Mouse (Mus musculus) kidney, postnatal 0 days (tissue): ENCODE results near the gene Gins1. TPM values are rescaled to one million over a fixed set of nuclear protein-coding genes. Genes with fewer than 3 reads are reported as not detected.

Source experiments
- ATAC-seq: fragments of 200-750 bp; cut with Nextera tagmentation; replicated peaks from 2 replicates; pipeline ENCODE4 v1.8.0; 2017; ENCODE audit warnings: low read depth, moderate number of reproducible peaks, moderate TSS enrichment, moderate library complexity; ENCODE audit not compliant: low FRiP score
- DNase-seq: peaks from one replicate; pipeline ENCODE4 v3.0.0-alpha.2; 2016; ENCODE audit warnings: low spot score
- H3K27ac ChIP-seq: fragments of 300-500 bp; sonication (generic); 2 replicates; pipeline ENCODE4 v1.5.1; 2014; ENCODE audit warnings: mild to moderate bottlenecking
- H3K27me3 ChIP-seq: fragments of 300-500 bp; sonication (generic); 2 replicates; pipeline ENCODE4 v1.6.1; 2014; ENCODE audit warnings: low read length, mixed read lengths; ENCODE audit not compliant: insufficient read depth
- H3K36me3 ChIP-seq: fragments of 300-500 bp; sonication (generic); 2 replicates; pipeline ENCODE4 v1.6.1; 2014; ENCODE audit warnings: low read length, mixed read lengths; ENCODE audit not compliant: insufficient read depth
- H3K4me1 ChIP-seq: fragments of 300-500 bp; sonication (generic); replicated peaks from 2 replicates; pipeline ENCODE4 v1.6.1; 2014; ENCODE audit warnings: antibody characterized with exemption, low read length, mixed read lengths; ENCODE audit not compliant: insufficient read depth
- H3K4me2 ChIP-seq: fragments of 300-500 bp; sonication (generic); 2 replicates; pipeline ENCODE4 v1.6.1; 2014; ENCODE audit warnings: mild to moderate bottlenecking, low read length, moderate library complexity, mixed read lengths
- H3K4me3 ChIP-seq: fragments of 300-500 bp; sonication (generic); replicated peaks from 2 replicates; pipeline ENCODE4 v1.5.1; 2014; ENCODE audit warnings: low read depth, low read length
- H3K9ac ChIP-seq: fragments of 300-500 bp; sonication (generic); 2 replicates; pipeline ENCODE4 v1.6.1; 2014; ENCODE audit warnings: low read depth, low read length
- H3K9me3 ChIP-seq: fragments of 300-500 bp; sonication (generic); replicated peaks from 2 replicates; pipeline ENCODE4 v1.6.1; 2016; ENCODE audit warnings: low read length, inconsistent platforms, mixed read lengths
- CTCF ChIP-seq: IDR thresholded peaks from 2 replicates; pipeline ENCODE4 v1.5.1; 2016; ENCODE audit warnings: antibody characterized with exemption, low read depth, mild to moderate bottlenecking, moderate library complexity
- WGBS: fragments of 180-500 bp; shearing (Covaris S2); extraction: QIAGEN DNeasy Blood & Tissue Kit; methylation state at CpG from one replicate; pipeline ENCODE4 v1.1.7; 2014; 5-methylcytosine and 5-hydroxymethylcytosine counted together
- polyA plus RNA-seq: library from polyadenylated mRNA; unstranded; fragments of >200 nt; fragmentation: Nextera tagmentation; extraction: Ambion mirVana; gene quantifications from 2 replicates; pipeline ENCODE4 v1.2.1, GENCODE M21; 2015

Gins1 gene
- polyA plus RNA-seq, 1 experiment from 2014 or later = 26.4 TPM

GRCm38 (mm10) chr2:150909429-150910039, 4.3 kb downstream of the Gins1 start:
- no peaks in the 10 kb centered on the region for H3K9me3 ChIP-seq
- ATAC-seq (peak; percentile 95), DNase-seq (peak; percentile 97)
- no peaks in the 10 kb centered on the region for H3K27me3 ChIP-seq
- under 1% methylated on average over 35 of the region's 35 CpGs for WGBS
- no peaks in the 10 kb centered on the region for H3K4me1 ChIP-seq
- peak overlapping the region; percentile 56 for H3K9ac ChIP-seq
- H3K4me2 ChIP-seq = peak overlapping the region; percentile 60
- no peak for TF ChIP-seq CTCF
- peak overlapping the region; percentile 78 for H3K27ac ChIP-seq
- peak overlapping the region; percentile 64 for H3K4me3 ChIP-seq
- no peaks in the 10 kb centered on the region for H3K36me3 ChIP-seq

- no peak overlapping the region for H3K27ac ChIP-seq
- WGBS = 38% methylated on average over 7 of the region's 10 CpGs
- no peaks in the 10 kb centered on the region for H3K9me3 ChIP-seq
- H3K4me3 ChIP-seq = peak overlapping the region; percentile 64
- H3K36me3 ChIP-seq = no peaks in the 10 kb centered on the region
- H3K4me1 ChIP-seq = no peaks in the 10 kb centered on the region
- no peaks in the 10 kb centered on the region for H3K27me3 ChIP-seq
- H3K4me2 ChIP-seq = peak overlapping the region; percentile 60
- DNase-seq (peak; percentile 28), ATAC-seq (no peak)
- H3K9ac ChIP-seq = peak overlapping the region; percentile 56; the same call in 1 of the 2 replicates
- no peak for TF ChIP-seq CTCF
Measured at GRCm38 (mm10) chr2:150910295-150910881, 5.2 kb downstream of the Gins1 start.

DNA sequence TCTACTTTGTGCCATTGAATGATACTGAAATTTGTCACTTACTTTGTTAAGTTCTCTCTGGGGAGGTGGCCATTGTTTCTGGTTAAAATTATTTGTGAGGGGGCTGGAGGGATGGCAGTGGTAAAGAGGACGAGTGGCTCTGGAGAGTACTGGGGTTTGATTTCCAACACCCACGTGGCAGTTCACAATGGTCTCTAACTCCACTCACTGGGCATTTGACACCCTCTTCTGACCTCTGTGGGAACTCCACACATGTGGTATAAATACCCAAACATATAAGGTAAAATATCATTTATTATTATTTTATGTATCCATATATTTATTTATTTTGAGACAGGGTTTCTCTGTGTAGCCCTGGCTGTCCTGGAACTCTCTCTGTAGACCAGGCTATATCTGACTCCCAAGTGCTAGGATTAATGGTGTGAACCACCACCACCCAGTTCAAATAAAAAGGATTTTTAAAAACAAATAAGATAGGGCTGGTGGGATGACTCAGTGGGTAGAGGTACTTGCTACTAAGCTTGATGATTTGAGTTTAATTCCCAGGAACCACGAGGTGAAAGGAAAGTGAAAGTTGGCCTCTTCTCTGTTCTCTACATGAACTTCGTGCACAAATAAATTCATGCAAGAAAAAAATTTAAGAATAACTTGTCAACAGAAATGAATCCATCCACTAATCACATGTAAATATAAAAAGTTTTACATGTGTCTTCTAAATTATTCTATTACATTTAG, 9.7 kb downstream of the Gins1 start:
- Histone ChIP-seq H3K27ac (no peak overlapping the region), H3K9ac (no peak overlapping the region), H3K27me3 (no peaks in the 10 kb centered on the region), H3K4me3 (no peak overlapping the region), H3K4me2 (no peak overlapping the region), H3K4me1 (no peaks in the 10 kb centered on the region), H3K9me3 (no peaks in the 10 kb centered on the region), H3K36me3 (no peaks in the 10 kb centered on the region)
- no peak for TF ChIP-seq CTCF
- DNase-seq = no peak
- WGBS = 75% methylated on average over 4 of the region's 4 CpGs
- no peak for ATAC-seq

DNA sequence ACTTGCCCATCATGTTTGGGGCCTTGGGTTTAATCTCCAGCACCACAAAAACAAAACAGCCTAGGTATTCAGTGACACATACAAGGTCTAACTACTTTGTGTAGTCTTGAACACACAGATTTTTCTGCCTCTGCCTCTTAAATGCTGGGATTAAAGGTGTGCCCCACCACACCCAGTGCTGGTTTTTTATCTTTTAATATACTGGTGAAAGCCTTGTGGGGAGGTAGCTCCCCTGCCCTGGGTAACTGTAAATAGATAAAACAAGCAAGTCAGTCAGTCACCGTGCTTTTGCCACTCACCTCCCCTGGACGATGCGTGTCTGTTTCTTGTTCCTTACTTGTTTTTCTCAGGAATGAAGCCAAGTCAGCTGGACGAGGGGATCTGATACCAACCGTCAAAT, 10.6 kb downstream of the Gins1 start:
- Histone ChIP-seq H3K27ac (no peak overlapping the region), H3K9me3 (no peaks in the 10 kb centered on the region), H3K27me3 (no peaks in the 10 kb centered on the region), H3K36me3 (no peaks in the 10 kb centered on the region), H3K4me2 (no peak overlapping the region), H3K9ac (no peak overlapping the region), H3K4me1 (no peaks in the 10 kb centered on the region), H3K4me3 (no peak overlapping the region)
- TF ChIP-seq CTCF = no peak
- ATAC-seq (no peak), DNase-seq (no peak)
- 89% methylated on average over 5 of the region's 5 CpGs for WGBS

DNA sequence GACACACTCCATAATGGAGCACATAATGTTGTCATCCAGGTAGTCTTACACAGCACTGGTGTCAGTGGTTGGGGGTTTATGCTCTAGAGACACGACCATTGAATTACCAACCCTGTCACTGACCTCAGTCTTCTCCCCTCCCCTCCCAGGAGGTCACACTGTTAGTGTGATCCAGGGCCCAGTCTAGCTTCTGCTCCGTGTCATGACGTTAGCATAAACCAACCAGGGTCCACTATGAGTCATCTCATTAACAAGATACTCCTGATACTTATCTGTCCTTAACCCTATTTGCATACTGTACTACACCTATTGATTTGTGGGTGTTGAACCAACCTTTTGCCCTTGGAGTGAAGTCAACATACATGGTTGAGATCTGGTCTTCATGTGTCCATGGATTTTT, 13.5 kb downstream of the Gins1 start:
- Histone ChIP-seq H3K27ac (no peak overlapping the region), H3K4me2 (no peak overlapping the region), H3K4me1 (no peaks in the 10 kb centered on the region), H3K9ac (no peak overlapping the region), H3K27me3 (no peaks in the 10 kb centered on the region), H3K9me3 (no peaks in the 10 kb centered on the region), H3K4me3 (no peak overlapping the region), H3K36me3 (no peaks in the 10 kb centered on the region)
- DNase-seq = no peak
- WGBS = 81% methylated on average over 3 of the region's 3 CpGs
- no peak for TF ChIP-seq CTCF
- no peak for ATAC-seq

- no peaks in the 10 kb centered on the region for H3K36me3 ChIP-seq
- no peak overlapping the region for H3K27ac ChIP-seq
- H3K9ac ChIP-seq = no peak overlapping the region
- H3K27me3 ChIP-seq = no peaks in the 10 kb centered on the region
- TF ChIP-seq CTCF = no peak
- no peaks in the 10 kb centered on the region for H3K9me3 ChIP-seq
- no peaks in the 10 kb centered on the region for H3K4me1 ChIP-seq
- ATAC-seq = no peak
- no peak overlapping the region for H3K4me3 ChIP-seq
- H3K4me2 ChIP-seq = no peak overlapping the region
- WGBS = 69% methylated on average over 3 of the region's 3 CpGs
- no peak for DNase-seq
Measured at GRCm38 (mm10) chr2:150920543-150920942, 15.3 kb downstream of the Gins1 start.
